Mouse (Mus musculus) stomach, embryonic 15.5 days (tissue): ENCODE data around the gene Luzp1. TPM values are rescaled to one million over a fixed set of nuclear protein-coding genes. Genes with fewer than 3 reads are reported as not detected.

Source experiments
- ATAC-seq: fragments of 200-750 bp; cut with Nextera tagmentation; 2 replicates; pipeline ENCODE4 v1.8.0; 2017; ENCODE audit warnings: low read depth, moderate number of reproducible peaks, moderate TSS enrichment; ENCODE audit not compliant: insufficient read depth, low FRiP score
- H3K27ac ChIP-seq: fragments of 300-500 bp; sonication (generic); 2 replicates; pipeline ENCODE4 v1.5.1; 2015; ENCODE audit warnings: mild to moderate bottlenecking, inconsistent platforms
- H3K27me3 ChIP-seq: fragments of 300-500 bp; sonication (generic); replicated peaks from 2 replicates; pipeline ENCODE4 v1.6.1; 2015; ENCODE audit warnings: inconsistent platforms
- H3K36me3 ChIP-seq: fragments of 300-500 bp; sonication (generic); 2 replicates; pipeline ENCODE4 v1.6.1; 2015; ENCODE audit warnings: inconsistent platforms
- H3K4me1 ChIP-seq: fragments of 300-500 bp; sonication (generic); 2 replicates; pipeline ENCODE4 v1.6.1; 2015; ENCODE audit warnings: inconsistent platforms
- H3K4me2 ChIP-seq: fragments of 300-500 bp; sonication (generic); 2 replicates; pipeline ENCODE4 v1.6.1; 2015; ENCODE audit warnings: mild to moderate bottlenecking, inconsistent platforms
- H3K4me3 ChIP-seq: fragments of 300-500 bp; sonication (generic); replicated peaks from 2 replicates; pipeline ENCODE4 v1.5.1; 2015; ENCODE audit warnings: inconsistent platforms
- H3K9ac ChIP-seq: fragments of 300-500 bp; sonication (generic); 2 replicates; pipeline ENCODE4 v1.6.1; 2015; ENCODE audit warnings: inconsistent platforms
- H3K9me3 ChIP-seq: fragments of 300-500 bp; sonication (generic); 2 replicates; pipeline ENCODE4 v1.6.1; 2016; ENCODE audit warnings: inconsistent platforms
- WGBS: fragments of 180-500 bp; shearing (Covaris S2); methylation state at CpG from one replicate; pipeline ENCODE4 v1.1.7; 2015; 5-methylcytosine and 5-hydroxymethylcytosine counted together
- polyA plus RNA-seq: library from polyadenylated mRNA; unstranded; fragments of >200 nt; fragmentation: Nextera tagmentation; extraction: Ambion mirVana; gene quantifications from 2 replicates; pipeline ENCODE4 v1.2.1, GENCODE M21; 2015

Gene Luzp1
- polyA plus RNA-seq, 1 experiment from 2014 or later = 110 TPM

GRCm38 (mm10) chr4:136463436-136463835 is 6.1 kb upstream of the Luzp1 start:
- 33% methylated on average over 9 of the region's 9 CpGs for WGBS
- H3K27ac ChIP-seq = no peak overlapping the region

GRCm38 (mm10) chr4:136466226-136466625 is 3.3 kb upstream of the Luzp1 start:
- no peaks in the 10 kb centered on the region for H3K27me3 ChIP-seq
- WGBS = 29% methylated on average over 4 of the region's 4 CpGs
- H3K27ac ChIP-seq = peak overlapping the region; percentile 12
- no peaks in the 10 kb centered on the region for H3K9me3 ChIP-seq
- no peaks in the 10 kb centered on the region for H3K36me3 ChIP-seq
- H3K4me3 ChIP-seq = no peak overlapping the region
- ATAC-seq = no peak
- no peak overlapping the region for H3K9ac ChIP-seq
- no peak overlapping the region for H3K4me2 ChIP-seq
- H3K4me1 ChIP-seq = peaks cover 14% of the 10 kb centered on the region

More at GRCm38 (mm10) chr4:136463436-136463835, 6.1 kb upstream of the Luzp1 start:
- Histone ChIP-seq H3K4me3 (peak overlapping the region; percentile 53; the same call in 1 of the 2 replicates), H3K4me2 (peak overlapping the region; percentile 83), H3K4me1 (peaks cover 8% of the 10 kb centered on the region), H3K9me3 (no peaks in the 10 kb centered on the region), H3K36me3 (no peaks in the 10 kb centered on the region), H3K27me3 (no peaks in the 10 kb centered on the region), H3K9ac (no peak overlapping the region)
- no peak for ATAC-seq

- H3K4me1 ChIP-seq = peaks cover 13% of the 10 kb centered on the region
- H3K27ac ChIP-seq = peak overlapping the region; percentile 98; the same call in 1 of the 2 replicates
- H3K27me3 ChIP-seq = no peaks in the 10 kb centered on the region
- no peak overlapping the region for H3K9ac ChIP-seq
- no peak overlapping the region for H3K4me3 ChIP-seq
- no peak for ATAC-seq
- no peaks in the 10 kb centered on the region for H3K9me3 ChIP-seq
- 74% methylated on average over 14 of the region's 14 CpGs for WGBS
- H3K4me2 ChIP-seq = peak overlapping the region; percentile 73
- H3K36me3 ChIP-seq = no peaks in the 10 kb centered on the region
Measured at GRCm38 (mm10) chr4:136468553-136469327, 821 bp upstream of the Luzp1 start.

- ATAC-seq = peak; percentile 72
- H3K9me3 ChIP-seq = no peaks in the 10 kb centered on the region
- peak overlapping the region; percentile 81 for H3K9ac ChIP-seq
- WGBS = 2% methylated on average over 16 of the region's 55 CpGs
- H3K27me3 ChIP-seq = no peaks in the 10 kb centered on the region
- H3K4me3 ChIP-seq = peak overlapping the region; percentile 89
- peaks cover 14% of the 10 kb centered on the region for H3K4me1 ChIP-seq
- H3K4me2 ChIP-seq = peak overlapping the region; percentile 73
- peak overlapping the region; percentile 98 for H3K27ac ChIP-seq
- no peaks in the 10 kb centered on the region for H3K36me3 ChIP-seq
Measured at GRCm38 (mm10) chr4:136469941-136470346, 383 bp downstream of the Luzp1 start.

GRCm38 (mm10) chr4:136470347-136471071 is 948 bp downstream of the Luzp1 start:
- under 1% methylated on average over 50 of the region's 58 CpGs for WGBS
- H3K4me1 ChIP-seq = peaks cover 14% of the 10 kb centered on the region
- ATAC-seq = 0 out of 2 replicates have a peak, but pooled peaks have one; percentile 11

GRCm38 (mm10) chr4:136476692-136477091 is 7.1 kb downstream of the Luzp1 start:
- 83% methylated on average over 1 of the region's 1 CpGs for WGBS
- peaks cover 5% of the 10 kb centered on the region; the same call in 1 of the 2 replicates for H3K4me1 ChIP-seq

More at GRCm38 (mm10) chr4:136470347-136471071, 948 bp downstream of the Luzp1 start:
- Histone ChIP-seq H3K27me3 (no peaks in the 10 kb centered on the region), H3K4me2 (peak overlapping the region; percentile 73), H3K9me3 (no peaks in the 10 kb centered on the region), H3K36me3 (no peaks in the 10 kb centered on the region), H3K27ac (peak overlapping the region; percentile 98), H3K9ac (peak overlapping the region; percentile 81), H3K4me3 (peak overlapping the region; percentile 89)

GRCm38 (mm10) chr4:136486549-136486948 is 17.0 kb downstream of the Luzp1 start:
- ATAC-seq = no peak
- H3K36me3 ChIP-seq = no peaks in the 10 kb centered on the region

More at GRCm38 (mm10) chr4:136476692-136477091, 7.1 kb downstream of the Luzp1 start:
- H3K36me3 ChIP-seq = no peaks in the 10 kb centered on the region
- no peak overlapping the region for H3K4me3 ChIP-seq
- H3K9ac ChIP-seq = 0 out of 2 replicates have a peak overlapping the region, but pooled peaks have one; percentile 4
- no peak overlapping the region for H3K4me2 ChIP-seq
- H3K27ac ChIP-seq = no peak overlapping the region
- ATAC-seq = no peak
- H3K9me3 ChIP-seq = no peaks in the 10 kb centered on the region
- no peaks in the 10 kb centered on the region for H3K27me3 ChIP-seq

GRCm38 (mm10) chr4:136495993-136496392 is 26.4 kb downstream of the Luzp1 start:
- no peaks in the 10 kb centered on the region for H3K9me3 ChIP-seq
- H3K4me1 ChIP-seq = peaks cover 5% of the 10 kb centered on the region
- no peaks in the 10 kb centered on the region for H3K27me3 ChIP-seq
- ATAC-seq = no peak
- no peak overlapping the region for H3K27ac ChIP-seq
- no peaks in the 10 kb centered on the region for H3K36me3 ChIP-seq
- H3K4me3 ChIP-seq = no peak overlapping the region
- H3K4me2 ChIP-seq = no peak overlapping the region
- no peak overlapping the region for H3K9ac ChIP-seq

More at GRCm38 (mm10) chr4:136486549-136486948, 17.0 kb downstream of the Luzp1 start:
- Histone ChIP-seq H3K9me3 (no peaks in the 10 kb centered on the region), H3K27me3 (no peaks in the 10 kb centered on the region), H3K4me3 (no peak overlapping the region), H3K4me1 (no peaks in the 10 kb centered on the region), H3K4me2 (no peak overlapping the region), H3K9ac (no peak overlapping the region), H3K27ac (no peak overlapping the region)
- 87% methylated on average over 2 of the region's 2 CpGs for WGBS

- no peak for ATAC-seq
- no peak overlapping the region for H3K9ac ChIP-seq
- H3K27me3 ChIP-seq = no peaks in the 10 kb centered on the region
- H3K4me3 ChIP-seq = no peak overlapping the region
- 42% methylated on average over 2 of the region's 2 CpGs for WGBS
- no peaks in the 10 kb centered on the region for H3K9me3 ChIP-seq
- H3K27ac ChIP-seq = no peak overlapping the region
- H3K4me1 ChIP-seq = no peaks in the 10 kb centered on the region
- no peaks in the 10 kb centered on the region for H3K36me3 ChIP-seq
- H3K4me2 ChIP-seq = no peak overlapping the region
Measured at GRCm38 (mm10) chr4:136505426-136506215, 36.1 kb downstream of the Luzp1 start.

- 83% methylated on average over 1 of the region's 1 CpGs for WGBS
- Histone ChIP-seq H3K9ac (no peak overlapping the region), H3K4me2 (no peak overlapping the region), H3K27me3 (no peaks in the 10 kb centered on the region), H3K4me3 (no peak overlapping the region), H3K27ac (no peak overlapping the region), H3K4me1 (peaks cover 10% of the 10 kb centered on the region), H3K9me3 (no peaks in the 10 kb centered on the region), H3K36me3 (no peaks in the 10 kb centered on the region)
- no peak for ATAC-seq
Measured at GRCm38 (mm10) chr4:136509857-136510256, 40.3 kb downstream of the Luzp1 start.

GRCm38 (mm10) chr4:136511708-136512107 is 42.1 kb downstream of the Luzp1 start:
- H3K9me3 ChIP-seq = no peaks in the 10 kb centered on the region
- H3K36me3 ChIP-seq = no peaks in the 10 kb centered on the region
- H3K27ac ChIP-seq = no peak overlapping the region
- no peak overlapping the region for H3K4me3 ChIP-seq
- no peak overlapping the region for H3K4me2 ChIP-seq
- peaks cover 10% of the 10 kb centered on the region for H3K4me1 ChIP-seq
- H3K27me3 ChIP-seq = no peaks in the 10 kb centered on the region
- WGBS = 39% methylated on average over 4 of the region's 4 CpGs
- ATAC-seq = no peak
- no peak overlapping the region for H3K9ac ChIP-seq
